Mouse (Mus musculus) limb, embryonic 13.5 days (tissue): Measurements from ENCODE around the gene Itga1. TPM values are rescaled to one million over a fixed set of nuclear protein-coding genes. Genes with fewer than 3 reads are reported as not detected.

Experiments
- ATAC-seq: fragments of 200-750 bp; cut with Nextera tagmentation; 2 replicates; pipeline ENCODE4 v1.8.0; 2017; ENCODE audit warnings: low read depth, moderate number of reproducible peaks, moderate TSS enrichment; ENCODE audit not compliant: low FRiP score
- H3K27ac ChIP-seq: fragments of 300-500 bp; sonication (generic); 2 replicates; pipeline ENCODE4 v1.5.1; 2015; ENCODE audit warnings: inconsistent platforms, mild to moderate bottlenecking, moderate library complexity
- H3K27me3 ChIP-seq: fragments of 300-500 bp; sonication (generic); 2 replicates; pipeline ENCODE4 v1.6.1; 2015; ENCODE audit warnings: mild to moderate bottlenecking, inconsistent platforms
- H3K36me3 ChIP-seq: fragments of 300-500 bp; sonication (generic); 2 replicates; pipeline ENCODE4 v1.6.1; 2015; ENCODE audit warnings: inconsistent platforms, mild to moderate bottlenecking, moderate library complexity
- H3K4me1 ChIP-seq: fragments of 300-500 bp; sonication (generic); 2 replicates; pipeline ENCODE4 v1.6.1; 2015; ENCODE audit warnings: inconsistent platforms
- H3K4me2 ChIP-seq: fragments of 300-500 bp; sonication (generic); replicated peaks from 2 replicates; pipeline ENCODE4 v1.6.1; 2015; ENCODE audit warnings: inconsistent platforms, mild to moderate bottlenecking, moderate library complexity
- H3K4me3 ChIP-seq: fragments of 300-500 bp; sonication (generic); 2 replicates; pipeline ENCODE4 v1.5.1; 2015; ENCODE audit warnings: moderate library complexity, mild to moderate bottlenecking, inconsistent platforms
- H3K9ac ChIP-seq: fragments of 300-500 bp; sonication (generic); 2 replicates; pipeline ENCODE4 v1.6.1; 2015; ENCODE audit warnings: mild to moderate bottlenecking, inconsistent platforms
- H3K9me3 ChIP-seq: fragments of 300-500 bp; sonication (generic); 2 replicates; pipeline ENCODE4 v1.6.1; 2016; ENCODE audit warnings: inconsistent platforms
- WGBS: fragments of 180-500 bp; shearing (Covaris S2); methylation state at CpG from one replicate; pipeline ENCODE4 v1.1.7; 2015; 5-methylcytosine and 5-hydroxymethylcytosine counted together
- polyA plus RNA-seq: library from polyadenylated mRNA; unstranded; fragments of >200 nt; fragmentation: Nextera tagmentation; extraction: Ambion mirVana; gene quantifications from 2 replicates; pipeline ENCODE4 v1.2.1, GENCODE M21; 2015

The Itga1 gene
- polyA plus RNA-seq, 1 experiment from 2014 or later, result 6.7 TPM

- 26% methylated on average over 7 of the region's 7 CpGs for WGBS
- Histone ChIP-seq H3K27ac (no peak overlapping the region), H3K36me3 (no peaks in the 10 kb centered on the region; the same call in 1 of the 2 replicates), H3K4me2 (peak overlapping the region; percentile 17; the same call in 1 of the 2 replicates), H3K27me3 (no peaks in the 10 kb centered on the region), H3K9me3 (no peaks in the 10 kb centered on the region), H3K9ac (no peak overlapping the region), H3K4me3 (no peak overlapping the region), H3K4me1 (peaks cover 7% of the 10 kb centered on the region)
- ATAC-seq, result peak; percentile 60; the same call in 1 of the 2 replicates
Measured at GRCm38 (mm10) chr13:115003444-115004053, 98.2 kb downstream of the Itga1 start.

- 77% methylated on average over 3 of the region's 3 CpGs for WGBS
Measured at GRCm38 (mm10) chr13:115002837-115003236, 98.9 kb downstream of the Itga1 start.

GRCm38 (mm10) chr13:115002155-115002554 is 99.6 kb downstream of the Itga1 start:
- H3K4me1 ChIP-seq, result peaks cover 7% of the 10 kb centered on the region
- no peak overlapping the region for H3K4me2 ChIP-seq
- no peak overlapping the region for H3K4me3 ChIP-seq
- WGBS, result 86% methylated on average over 5 of the region's 5 CpGs
- no peaks in the 10 kb centered on the region for H3K9me3 ChIP-seq
- H3K36me3 ChIP-seq, result no peaks in the 10 kb centered on the region; the same call in 1 of the 2 replicates
- H3K27ac ChIP-seq, result no peak overlapping the region
- no peaks in the 10 kb centered on the region for H3K27me3 ChIP-seq
- no peak for ATAC-seq
- H3K9ac ChIP-seq, result no peak overlapping the region

More at GRCm38 (mm10) chr13:115002837-115003236, 98.9 kb downstream of the Itga1 start:
- no peaks in the 10 kb centered on the region for H3K27me3 ChIP-seq
- H3K9me3 ChIP-seq, result no peaks in the 10 kb centered on the region
- no peaks in the 10 kb centered on the region; the same call in 1 of the 2 replicates for H3K36me3 ChIP-seq
- H3K4me3 ChIP-seq, result no peak overlapping the region
- no peak overlapping the region for H3K9ac ChIP-seq
- H3K27ac ChIP-seq, result no peak overlapping the region
- H3K4me2 ChIP-seq, result no peak overlapping the region
- ATAC-seq, result no peak
- peaks cover 7% of the 10 kb centered on the region for H3K4me1 ChIP-seq

GRCm38 (mm10) chr13:114999582-114999981 is 102.2 kb downstream of the Itga1 start:
- no peak overlapping the region for H3K27ac ChIP-seq

GRCm38 (mm10) chr13:114998100-114998499 is 103.7 kb downstream of the Itga1 start:
- Histone ChIP-seq H3K9me3 (no peaks in the 10 kb centered on the region), H3K27ac (no peak overlapping the region), H3K27me3 (no peaks in the 10 kb centered on the region), H3K36me3 (no peaks in the 10 kb centered on the region; the same call in 1 of the 2 replicates), H3K4me3 (no peak overlapping the region), H3K9ac (no peak overlapping the region), H3K4me2 (no peak overlapping the region), H3K4me1 (no peaks in the 10 kb centered on the region)
- WGBS, result 88% methylated on average over 10 of the region's 10 CpGs
- no peak for ATAC-seq

More at GRCm38 (mm10) chr13:114999582-114999981, 102.2 kb downstream of the Itga1 start:
- Histone ChIP-seq H3K9ac (no peak overlapping the region), H3K4me1 (peaks cover 5% of the 10 kb centered on the region), H3K36me3 (no peaks in the 10 kb centered on the region; the same call in 1 of the 2 replicates), H3K9me3 (no peaks in the 10 kb centered on the region), H3K4me2 (no peak overlapping the region), H3K27me3 (no peaks in the 10 kb centered on the region), H3K4me3 (no peak overlapping the region)
- no peak for ATAC-seq
- 84% methylated on average over 4 of the region's 4 CpGs for WGBS

- no peak overlapping the region for H3K4me3 ChIP-seq
- no peak for ATAC-seq
- no peak overlapping the region for H3K27ac ChIP-seq
- WGBS, result 27% methylated on average over 14 of the region's 14 CpGs
- H3K4me1 ChIP-seq, result peaks cover 9% of the 10 kb centered on the region; the same call in 1 of the 2 replicates
- H3K27me3 ChIP-seq, result no peaks in the 10 kb centered on the region
- no peaks in the 10 kb centered on the region for H3K36me3 ChIP-seq
- peak overlapping the region; percentile 21; the same call in 1 of the 2 replicates for H3K4me2 ChIP-seq
- H3K9me3 ChIP-seq, result no peaks in the 10 kb centered on the region
- no peak overlapping the region for H3K9ac ChIP-seq
Measured at GRCm38 (mm10) chr13:114992260-114993014, 109.3 kb downstream of the Itga1 start.

GRCm38 (mm10) chr13:114987668-114988067 is 114.1 kb downstream of the Itga1 start:
- Histone ChIP-seq H3K27me3 (no peaks in the 10 kb centered on the region), H3K4me3 (no peak overlapping the region), H3K36me3 (no peaks in the 10 kb centered on the region), H3K9ac (no peak overlapping the region), H3K27ac (no peak overlapping the region), H3K9me3 (no peaks in the 10 kb centered on the region), H3K4me2 (no peak overlapping the region), H3K4me1 (peaks cover 9% of the 10 kb centered on the region; the same call in 1 of the 2 replicates)
- ATAC-seq, result no peak
- 65% methylated on average over 6 of the region's 6 CpGs for WGBS

GRCm38 (mm10) chr13:114987161-114987560 is 114.6 kb downstream of the Itga1 start:
- no peaks in the 10 kb centered on the region for H3K36me3 ChIP-seq
- no peaks in the 10 kb centered on the region for H3K27me3 ChIP-seq
- peaks cover 9% of the 10 kb centered on the region; the same call in 1 of the 2 replicates for H3K4me1 ChIP-seq
- no peak overlapping the region for H3K9ac ChIP-seq
- H3K9me3 ChIP-seq, result no peaks in the 10 kb centered on the region
- no peak overlapping the region for H3K4me2 ChIP-seq
- WGBS, result 74% methylated on average over 2 of the region's 2 CpGs
- no peak overlapping the region for H3K27ac ChIP-seq
- ATAC-seq, result no peak
- no peak overlapping the region for H3K4me3 ChIP-seq

GRCm38 (mm10) chr13:114984658-114985057 is 117.1 kb downstream of the Itga1 start:
- H3K4me1 ChIP-seq, result peaks cover 9% of the 10 kb centered on the region; the same call in 1 of the 2 replicates
- no peak overlapping the region for H3K27ac ChIP-seq
- H3K4me2 ChIP-seq, result no peak overlapping the region
- no peak overlapping the region for H3K4me3 ChIP-seq
- no peak overlapping the region for H3K9ac ChIP-seq
- no peaks in the 10 kb centered on the region for H3K27me3 ChIP-seq
- no peak for ATAC-seq
- 90% methylated on average over 1 of the region's 1 CpGs for WGBS
- no peaks in the 10 kb centered on the region for H3K36me3 ChIP-seq
- no peaks in the 10 kb centered on the region for H3K9me3 ChIP-seq

- no peaks in the 10 kb centered on the region for H3K9me3 ChIP-seq
- no peaks in the 10 kb centered on the region for H3K4me1 ChIP-seq
- 78% methylated on average over 7 of the region's 7 CpGs for WGBS
- H3K9ac ChIP-seq, result no peak overlapping the region
- no peak overlapping the region for H3K4me3 ChIP-seq
- H3K27me3 ChIP-seq, result no peaks in the 10 kb centered on the region
- no peak overlapping the region for H3K27ac ChIP-seq
- no peaks in the 10 kb centered on the region for H3K36me3 ChIP-seq
- no peak overlapping the region for H3K4me2 ChIP-seq
- ATAC-seq, result no peak
Measured at GRCm38 (mm10) chr13:114983116-114983515, 118.6 kb downstream of the Itga1 start.

- 47% methylated on average over 10 of the region's 10 CpGs for WGBS
- no peak overlapping the region for H3K27ac ChIP-seq
Measured at GRCm38 (mm10) chr13:114980831-114981419, 120.8 kb downstream of the Itga1 start.

GRCm38 (mm10) chr13:114974484-114975042 is 127.2 kb downstream of the Itga1 start:
- Histone ChIP-seq H3K9ac (no peak overlapping the region), H3K27ac (no peak overlapping the region), H3K4me2 (no peak overlapping the region), H3K27me3 (no peaks in the 10 kb centered on the region), H3K9me3 (no peaks in the 10 kb centered on the region), H3K4me3 (no peak overlapping the region), H3K4me1 (no peaks in the 10 kb centered on the region), H3K36me3 (no peaks in the 10 kb centered on the region)
- no peak for ATAC-seq
- 87% methylated on average over 6 of the region's 6 CpGs for WGBS

More at GRCm38 (mm10) chr13:114980831-114981419, 120.8 kb downstream of the Itga1 start:
- H3K9me3 ChIP-seq, result no peaks in the 10 kb centered on the region
- H3K4me1 ChIP-seq, result no peaks in the 10 kb centered on the region
- no peak for ATAC-seq
- no peaks in the 10 kb centered on the region for H3K36me3 ChIP-seq
- no peak overlapping the region for H3K9ac ChIP-seq
- H3K4me2 ChIP-seq, result no peak overlapping the region
- H3K4me3 ChIP-seq, result no peak overlapping the region
- no peaks in the 10 kb centered on the region for H3K27me3 ChIP-seq
